Mouse (Mus musculus) neutrophil, adult 5-6 weeks (primary cell): ENCODE measurements around the gene 9030612E09Rik. TPM values are rescaled to one million over a fixed set of nuclear protein-coding genes. Genes with fewer than 3 reads are reported as not detected.

Source experiments
- ATAC-seq: fragments of 151-379, 151-347 bp; 2 replicates; pipeline ENCODE4 v1.8.0; 2017; ENCODE audit warnings: mild to moderate bottlenecking, moderate TSS enrichment; ENCODE audit not compliant: insufficient number of reproducible peaks, poor library complexity, low FRiP score, severe bottlenecking; ENCODE audit errors: extremely low read depth
- total RNA-seq: library from RNA; stranded (forward); fragments of 200-1000 nt; gene quantifications from 2 replicates; pipeline ENCODE4 v1.2.3, GENCODE M21; 2017

Gene 9030612E09Rik
- total RNA-seq: not detected in 2 replicates

GRCm38 (mm10) chr10:43174326-43175155 is at the start of gene 9030612E09Rik, which contains the start of gene Sobp:
Gene 9030612E09Rik (plus strand): TSS chr10:43174704.
Gene Sobp (minus strand): TSS chr10:43174530.
- ATAC-seq: no peak

GRCm38 (mm10) chr10:43128750-43129149 is 45.8 kb upstream of the 9030612E09Rik start:
- ATAC-seq: no peak

- ATAC-seq: no peak
Measured at GRCm38 (mm10) chr10:43134027-43134426, 40.5 kb upstream of the 9030612E09Rik start.

DNA sequence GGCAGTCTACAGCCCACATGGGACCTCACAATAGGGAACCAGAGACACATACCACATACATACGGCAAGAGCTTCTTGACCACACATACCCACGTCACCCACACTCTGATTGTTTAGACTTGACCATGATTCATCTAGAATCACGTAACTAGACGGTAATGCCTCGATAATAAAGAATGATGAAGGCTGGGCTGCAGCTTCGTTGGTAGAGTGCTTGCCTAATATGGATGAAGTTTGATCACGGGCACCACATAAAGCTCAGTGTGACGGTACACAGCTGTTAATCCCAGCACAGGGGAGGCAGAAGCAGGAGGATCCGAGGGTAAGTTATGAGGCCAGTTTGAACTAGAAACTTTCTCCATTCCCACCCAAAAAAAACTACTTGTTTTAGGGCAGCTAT is 31.3 kb upstream of the 9030612E09Rik start:
- no peak for ATAC-seq

GRCm38 (mm10) chr10:43148456-43148855 is 26.0 kb upstream of the 9030612E09Rik start:
- ATAC-seq: no peak

DNA sequence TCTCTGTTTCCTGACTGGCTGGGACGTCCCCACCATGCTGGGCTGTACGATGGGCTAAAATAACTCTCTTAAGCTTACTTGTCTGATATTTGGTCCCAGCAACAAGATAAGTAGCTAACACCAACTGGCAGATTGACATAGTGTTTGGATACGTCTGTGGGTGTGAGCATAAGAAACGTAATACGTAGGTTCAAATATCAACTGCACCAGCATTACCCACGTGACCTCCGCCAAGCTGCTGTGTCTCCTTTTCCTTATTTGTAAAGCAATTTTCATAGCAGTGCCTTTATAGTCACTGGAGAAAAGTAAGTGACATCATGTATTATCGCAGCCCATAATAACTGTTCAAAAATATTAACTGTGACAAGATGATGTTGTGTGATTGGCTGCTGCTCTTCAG is 21.9 kb upstream of the 9030612E09Rik start:
- ATAC-seq: no peak

DNA sequence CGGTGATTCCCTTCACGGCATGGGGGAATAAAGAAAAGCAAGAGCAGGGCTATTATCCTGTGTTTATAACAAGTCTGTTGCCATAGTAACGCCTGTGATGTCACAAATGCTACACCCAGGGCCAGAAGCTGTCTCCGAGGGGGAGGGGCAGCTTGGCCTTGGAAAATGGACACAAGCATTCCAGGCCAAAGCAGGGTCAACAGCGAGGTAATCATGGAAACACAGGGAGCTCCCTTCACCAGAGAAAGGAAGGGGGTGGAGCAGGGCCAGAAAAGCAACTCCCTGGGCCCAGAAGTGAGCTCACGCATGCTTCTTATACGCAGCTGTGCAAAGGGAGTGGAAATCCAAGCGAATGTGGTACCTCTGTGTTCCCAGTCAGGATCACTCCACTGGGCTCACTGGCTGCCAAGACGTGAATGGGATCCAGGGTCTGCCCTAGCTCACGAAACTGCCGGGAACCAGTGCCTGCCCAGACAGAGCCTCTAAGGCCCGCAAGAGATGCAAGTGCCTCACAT is 19.4 kb upstream of the 9030612E09Rik start:
- no peak for ATAC-seq

GRCm38 (mm10) chr10:43158917-43159316 is 15.6 kb upstream of the 9030612E09Rik start:
- ATAC-seq: no peak

DNA sequence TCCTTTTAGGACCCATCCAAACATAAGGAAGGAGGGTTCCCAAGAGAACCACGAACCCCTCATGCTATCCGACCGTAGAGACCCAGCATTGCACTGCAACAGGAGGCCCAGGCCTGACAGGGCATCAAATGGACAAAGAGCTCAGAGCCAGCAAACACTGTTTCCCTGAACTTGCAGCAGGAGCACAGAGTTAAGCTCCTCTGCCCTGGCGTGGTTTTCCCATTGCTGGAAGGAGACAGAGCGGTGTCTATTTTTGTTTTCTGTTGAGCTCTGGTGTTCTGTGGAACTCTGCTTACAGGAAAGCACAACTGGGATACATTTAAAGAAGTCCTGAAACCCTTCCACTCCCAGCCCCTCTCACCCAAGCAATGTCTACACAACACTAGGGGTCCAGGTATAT is 15.2 kb upstream of the 9030612E09Rik start:
- ATAC-seq: no peak

DNA sequence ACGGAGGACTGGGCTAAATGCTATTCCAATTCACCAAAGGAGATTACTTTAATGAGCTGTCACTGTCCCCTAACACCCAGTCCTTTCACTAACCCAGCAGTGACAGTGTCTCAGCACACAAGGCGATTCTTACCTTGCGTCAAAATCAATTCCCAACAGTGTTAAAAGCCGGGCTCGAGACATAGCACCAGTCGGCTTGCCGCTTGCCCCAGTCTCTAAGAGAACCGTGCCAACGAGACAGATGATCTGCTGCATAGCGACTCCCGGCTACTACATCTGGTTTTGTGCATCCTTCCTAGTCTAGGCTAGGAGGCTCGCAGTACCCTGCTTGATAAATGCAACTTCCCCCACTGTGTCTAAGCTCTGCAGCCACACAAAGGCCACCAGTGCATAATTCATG is 12.2 kb upstream of the 9030612E09Rik start:
- no peak for ATAC-seq

DNA sequence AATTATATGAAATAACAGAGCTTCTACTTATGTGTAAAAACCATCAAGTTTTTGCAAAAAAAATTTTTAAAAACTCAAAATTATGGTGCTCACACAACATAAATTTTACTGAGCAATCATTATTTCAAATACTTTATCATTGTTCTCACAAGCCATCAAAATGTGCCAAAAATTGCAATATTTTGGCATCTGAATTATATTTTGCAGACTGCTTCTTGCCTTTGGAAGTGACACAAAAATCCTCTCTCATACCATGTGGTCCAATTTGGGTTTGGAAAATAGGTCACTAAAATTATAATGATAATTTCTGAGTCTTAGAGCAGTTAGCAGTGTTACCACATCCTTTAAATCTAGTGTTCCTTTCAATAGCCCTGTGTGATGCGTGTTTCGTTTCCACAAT is 10.1 kb upstream of the 9030612E09Rik start:
- no peak for ATAC-seq

DNA sequence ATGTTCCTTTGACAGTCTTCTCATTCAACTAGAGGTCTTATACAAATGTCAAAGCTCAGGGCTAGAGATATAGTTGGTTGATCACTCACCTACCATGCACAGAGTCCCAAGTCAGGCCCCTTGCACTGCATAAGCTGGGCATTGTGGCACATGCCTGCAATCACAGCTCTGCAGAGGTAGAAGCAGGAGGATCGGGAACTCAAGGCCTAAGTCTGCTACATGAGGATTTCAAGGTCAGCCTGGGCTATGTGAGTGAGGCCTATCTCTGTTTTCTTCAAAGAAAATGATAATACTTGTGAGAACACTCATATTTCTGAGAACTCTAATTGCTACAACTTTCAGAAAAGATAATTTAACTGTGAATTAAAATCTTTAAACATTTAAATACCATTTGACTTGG is 8.4 kb upstream of the 9030612E09Rik start:
- no peak for ATAC-seq

DNA sequence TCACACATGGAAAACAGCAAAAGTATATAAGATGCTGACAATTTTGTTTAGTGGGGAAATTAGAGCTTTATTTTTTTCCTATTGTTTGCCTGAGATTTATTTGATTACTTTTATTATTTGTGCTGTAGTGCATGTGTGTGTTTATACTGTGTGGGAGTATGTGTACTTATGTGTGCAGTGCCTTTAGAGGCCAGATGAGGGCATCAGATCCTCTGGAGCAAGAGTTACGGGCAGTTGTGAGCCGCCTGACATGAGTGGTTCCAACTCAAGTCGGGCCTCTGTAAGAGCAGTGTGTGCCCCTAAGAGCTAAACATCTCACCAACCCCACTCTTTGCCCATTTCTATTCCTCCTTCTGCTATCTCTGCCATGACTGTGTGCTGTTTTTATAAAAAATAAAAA is 7.7 kb upstream of the 9030612E09Rik start:
- ATAC-seq: no peak

- no peak for ATAC-seq
Measured at GRCm38 (mm10) chr10:43168847-43169246, 5.7 kb upstream of the 9030612E09Rik start.

GRCm38 (mm10) chr10:43171106-43171505 is 3.4 kb upstream of the 9030612E09Rik start:
- ATAC-seq: no peak

DNA sequence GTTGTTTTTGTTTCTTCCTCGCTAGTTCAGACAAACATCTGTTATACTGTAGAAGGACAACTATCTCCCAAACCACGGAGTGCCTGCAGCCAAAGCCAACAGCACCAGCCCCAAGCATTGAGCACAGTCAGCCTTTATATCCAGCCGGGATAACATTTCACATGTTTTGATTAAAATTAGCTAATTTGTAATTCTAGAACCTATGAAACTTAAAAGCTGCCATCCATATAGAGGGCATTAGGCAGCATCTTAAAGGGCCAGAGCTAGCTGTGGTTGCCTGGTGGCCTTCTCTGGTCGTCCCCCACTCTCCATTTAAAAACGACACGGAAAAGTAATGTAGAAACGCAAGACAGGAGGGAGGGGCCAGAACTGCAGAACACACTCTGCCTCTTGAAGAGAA is 2.4 kb upstream of the 9030612E09Rik start:
- ATAC-seq: no peak

GRCm38 (mm10) chr10:43172554-43172953 is 1.9 kb upstream of the 9030612E09Rik start:
- no peak for ATAC-seq

DNA sequence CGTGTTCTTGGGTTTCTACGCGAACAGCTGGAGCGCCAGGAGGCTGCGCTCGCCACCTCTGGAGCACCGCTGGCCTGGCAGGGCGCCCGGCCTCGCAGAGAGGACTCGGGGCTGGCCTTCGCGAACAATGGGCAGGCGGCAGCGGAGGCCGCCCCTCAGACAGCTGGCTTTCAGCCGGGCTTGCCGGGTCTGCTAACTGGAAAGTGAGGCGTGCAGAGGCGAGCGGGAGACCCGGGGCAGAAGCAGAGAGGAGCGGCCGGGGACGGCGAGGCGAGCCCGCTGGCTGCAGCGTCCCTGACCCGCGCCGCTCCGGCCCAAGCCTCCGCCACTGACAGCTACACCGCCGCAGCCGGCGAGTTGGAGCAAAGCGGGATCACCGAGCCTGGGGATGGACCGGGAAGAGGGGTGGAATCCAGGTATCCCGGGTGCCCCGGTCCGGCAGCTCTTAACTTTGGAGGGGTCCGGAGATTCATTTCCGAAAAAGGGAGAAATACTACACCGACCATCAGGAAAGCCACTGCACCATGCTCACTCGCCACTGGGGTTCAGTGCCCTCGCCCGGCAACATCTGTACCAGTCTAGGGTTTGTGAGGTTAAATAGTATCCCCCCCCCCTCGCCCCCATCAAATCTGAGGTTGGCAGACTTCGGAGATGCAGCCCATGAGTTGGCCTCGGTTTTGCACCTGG is 1.2 kb upstream of the 9030612E09Rik start:
- no peak for ATAC-seq

DNA sequence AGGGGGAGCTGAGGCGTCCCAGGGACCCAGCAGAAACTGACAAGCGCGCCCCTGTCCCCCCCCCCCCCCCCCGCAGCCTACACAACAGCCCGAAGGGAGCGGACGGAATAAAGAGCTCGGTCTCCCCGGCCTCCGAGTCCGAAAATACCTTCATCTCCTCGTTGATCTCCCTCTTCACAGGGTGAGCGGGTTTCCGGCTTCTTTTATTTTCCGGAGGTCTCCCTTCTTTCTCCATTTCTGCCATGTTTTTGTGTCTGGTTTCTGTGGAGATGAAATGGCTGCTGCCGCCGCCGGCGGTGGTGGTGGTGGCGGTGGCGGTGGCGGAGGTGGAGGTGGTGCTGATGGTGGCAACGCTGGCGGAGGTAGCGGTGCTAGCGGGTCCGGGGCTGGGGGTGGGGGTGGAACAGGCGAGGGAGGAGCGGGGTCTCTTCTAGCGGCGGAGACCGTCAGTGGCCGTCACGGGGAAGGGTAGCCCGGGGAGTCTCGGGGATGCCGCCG is 627 bp upstream of the 9030612E09Rik start:
- ATAC-seq: no peak

DNA sequence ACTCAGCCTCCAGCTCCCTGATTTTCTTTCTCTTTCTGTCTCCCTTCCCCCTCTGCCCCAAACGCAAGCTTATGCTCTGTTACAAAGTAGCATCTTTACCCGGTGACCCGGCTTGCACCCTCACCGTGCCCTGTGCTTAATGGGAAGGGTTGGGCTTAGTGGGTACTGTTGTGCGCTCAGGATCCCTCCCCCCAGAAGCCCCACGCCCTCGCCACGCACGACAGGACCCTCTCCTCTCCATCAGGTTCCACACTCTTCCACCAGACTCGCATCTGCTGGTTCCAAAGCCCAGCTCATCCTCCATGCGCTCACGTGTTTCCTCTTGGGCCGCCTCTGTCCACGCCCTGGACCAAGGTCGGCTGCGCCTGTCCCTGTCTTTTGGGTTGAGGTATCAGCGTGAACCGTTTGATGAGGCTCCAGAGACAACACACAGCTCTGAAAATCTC is 675 bp downstream of the 9030612E09Rik start:
- no peak for ATAC-seq
